Mouse (Mus musculus) heart, embryonic 11.5 days (tissue): ENCODE data around the gene Lsm3. TPM values are rescaled to one million over a fixed set of nuclear protein-coding genes. Genes with fewer than 3 reads are reported as not detected.
A peak's percentile ranks its signal among the peaks of the same experiment; 100 is the strongest.

Experiments used
- ATAC-seq: fragments of 200-750 bp; cut with Nextera tagmentation; replicated peaks from 2 replicates; pipeline ENCODE4 v1.8.0; 2017; ENCODE audit warnings: moderate library complexity; ENCODE audit not compliant: insufficient number of reproducible peaks, low FRiP score, low TSS enrichment
- H3K27ac ChIP-seq: fragments of 300-500 bp; sonication (generic); 2 replicates; pipeline ENCODE4 v1.5.1; 2014; ENCODE audit warnings: mild to moderate bottlenecking, low read depth, low read length
- H3K27me3 ChIP-seq: fragments of 300-500 bp; sonication (generic); 2 replicates; pipeline ENCODE4 v1.6.1; 2014; ENCODE audit warnings: mild to moderate bottlenecking, low read length, mixed read lengths; ENCODE audit not compliant: control insufficient read depth, insufficient read depth
- H3K36me3 ChIP-seq: fragments of 300-500 bp; sonication (generic); 2 replicates; pipeline ENCODE4 v1.6.1; 2014; ENCODE audit warnings: mild to moderate bottlenecking, low read length, moderate library complexity, mixed read lengths; ENCODE audit not compliant: control insufficient read depth, insufficient read depth
- H3K4me1 ChIP-seq: fragments of 300-500 bp; sonication (generic); 2 replicates; pipeline ENCODE4 v1.6.1; 2014; ENCODE audit warnings: low read length; ENCODE audit not compliant: control insufficient read depth, insufficient read depth
- H3K4me2 ChIP-seq: fragments of 300-500 bp; sonication (generic); 2 replicates; pipeline ENCODE4 v1.6.1; 2014; ENCODE audit warnings: mild to moderate bottlenecking, moderate library complexity
- H3K4me3 ChIP-seq: fragments of 300-500 bp; sonication (generic); 2 replicates; pipeline ENCODE4 v1.5.1; 2014; ENCODE audit warnings: low read depth, low read length
- H3K9ac ChIP-seq: fragments of 300-500 bp; sonication (generic); 2 replicates; pipeline ENCODE4 v1.6.1; 2014; ENCODE audit warnings: mild to moderate bottlenecking, low read depth, low read length, moderate library complexity
- H3K9me3 ChIP-seq: fragments of 300-500 bp; sonication (generic); replicated peaks from 2 replicates; pipeline ENCODE4 v1.6.1; 2016; ENCODE audit warnings: low read length; ENCODE audit not compliant: control insufficient read depth
- WGBS: fragments of 180-500 bp; shearing (Covaris S2); extraction: QIAGEN DNeasy Blood & Tissue Kit; methylation state at CpG from one replicate; pipeline ENCODE4 v1.1.7; 2014; ENCODE audit not compliant: insufficient replicate concordance; 5-methylcytosine and 5-hydroxymethylcytosine counted together
- polyA plus RNA-seq: library from polyadenylated mRNA; unstranded; fragments of >200 nt; fragmentation: Nextera tagmentation; extraction: Ambion mirVana; gene quantifications from 2 replicates; pipeline ENCODE4 v1.2.1, GENCODE M21; 2014

The Lsm3 gene
- polyA plus RNA-seq, 1 experiment from 2014 or later: 209 TPM

GRCm38 (mm10) chr6:91522816-91523215 lies 7.1 kb downstream of the Lsm3 start:
- 93% methylated on average over 5 of the region's 5 CpGs for WGBS
- H3K9me3 ChIP-seq: no peaks in the 10 kb centered on the region
- H3K4me1 ChIP-seq: peaks cover 8% of the 10 kb centered on the region
- H3K4me3 ChIP-seq: no peak overlapping the region
- no peak overlapping the region for H3K9ac ChIP-seq
- no peak overlapping the region for H3K27ac ChIP-seq
- H3K36me3 ChIP-seq: peaks cover 34% of the 10 kb centered on the region
- H3K4me2 ChIP-seq: no peak overlapping the region
- no peak for ATAC-seq
- H3K27me3 ChIP-seq: no peaks in the 10 kb centered on the region

DNA sequence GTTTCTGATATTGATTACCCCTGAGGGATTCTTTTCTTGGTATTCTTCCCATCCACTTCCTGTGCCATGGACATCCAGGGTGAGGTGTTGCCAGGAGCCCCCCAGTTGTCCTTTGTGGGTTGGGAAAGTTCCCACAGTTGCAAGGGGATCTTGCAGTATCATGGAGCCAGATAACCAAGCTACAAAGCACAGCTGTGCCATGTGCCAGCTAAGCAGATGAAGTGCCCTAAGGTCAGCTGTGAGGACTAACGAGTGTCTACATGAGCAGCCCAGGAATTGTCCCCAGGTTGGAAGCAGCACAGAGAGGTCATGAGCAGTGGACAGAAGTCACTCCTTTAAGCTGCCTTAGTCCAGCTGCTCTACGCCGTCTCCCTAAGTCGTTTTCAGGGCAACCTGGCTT lies 9.8 kb downstream of the Lsm3 start:
- Histone ChIP-seq H3K4me2 (no peak overlapping the region), H3K36me3 (peaks cover 18% of the 10 kb centered on the region), H3K27me3 (peaks cover 6% of the 10 kb centered on the region; the same call in 1 of the 2 replicates), H3K4me3 (no peak overlapping the region), H3K9me3 (no peaks in the 10 kb centered on the region), H3K27ac (no peak overlapping the region), H3K4me1 (0 out of 2 replicates have a peak, but pooled peaks cover 3% of the 10 kb centered on the region), H3K9ac (no peak overlapping the region)
- 86% methylated on average over 4 of the region's 4 CpGs for WGBS
- no peak for ATAC-seq

DNA sequence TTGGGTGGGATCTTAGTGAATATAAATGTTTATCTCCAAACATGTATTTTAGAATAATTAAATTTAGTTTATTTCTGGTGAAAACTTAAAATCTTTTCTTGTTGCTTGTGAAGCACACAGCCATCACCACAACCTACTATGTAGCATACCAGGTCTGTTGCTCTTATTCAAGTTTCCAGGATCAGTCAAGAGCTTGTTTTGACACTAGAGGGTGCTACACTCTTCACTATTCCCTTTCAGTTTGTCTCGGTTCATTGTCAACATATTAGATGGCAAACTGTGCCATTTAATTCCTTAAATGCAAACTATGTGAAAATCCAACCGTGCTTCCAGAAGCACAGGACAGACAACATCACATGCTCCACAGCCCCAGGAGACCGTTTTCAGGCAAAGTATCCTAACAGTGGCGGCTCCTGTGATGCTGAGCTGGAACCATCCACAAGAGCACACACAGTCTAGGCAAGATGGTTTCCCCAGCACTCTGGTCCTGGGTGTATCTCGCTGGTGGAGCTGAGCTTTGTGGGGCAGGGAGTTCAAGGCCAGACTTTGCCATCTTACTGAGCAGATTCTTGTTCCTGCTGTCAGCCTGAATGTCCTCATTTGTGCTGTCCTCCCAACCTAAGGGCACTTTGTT lies 11.6 kb downstream of the Lsm3 start:
- Histone ChIP-seq H3K27me3 (peaks cover 15% of the 10 kb centered on the region; the same call in 1 of the 2 replicates), H3K36me3 (peaks cover 10% of the 10 kb centered on the region), H3K4me1 (0 out of 2 replicates have a peak, but pooled peaks cover 3% of the 10 kb centered on the region), H3K9ac (0 out of 2 replicates have a peak overlapping the region, but pooled peaks have one; percentile 30), H3K4me3 (no peak overlapping the region), H3K27ac (no peak overlapping the region; the same call in 1 of the 2 replicates), H3K9me3 (no peaks in the 10 kb centered on the region), H3K4me2 (no peak overlapping the region)
- 52% methylated on average over 5 of the region's 5 CpGs for WGBS
- ATAC-seq: no peak

GRCm38 (mm10) chr6:91528265-91528664 lies 12.5 kb downstream of the Lsm3 start:
- Histone ChIP-seq H3K9me3 (no peaks in the 10 kb centered on the region), H3K4me3 (no peak overlapping the region), H3K4me2 (no peak overlapping the region), H3K4me1 (0 out of 2 replicates have a peak, but pooled peaks cover 3% of the 10 kb centered on the region), H3K27me3 (peaks cover 18% of the 10 kb centered on the region; the same call in 1 of the 2 replicates), H3K27ac (peak overlapping the region; percentile 35; the same call in 1 of the 2 replicates), H3K9ac (no peak overlapping the region), H3K36me3 (peaks cover 2% of the 10 kb centered on the region; the same call in 1 of the 2 replicates)
- 64% methylated on average over 7 of the region's 7 CpGs for WGBS
- ATAC-seq: no peak

DNA sequence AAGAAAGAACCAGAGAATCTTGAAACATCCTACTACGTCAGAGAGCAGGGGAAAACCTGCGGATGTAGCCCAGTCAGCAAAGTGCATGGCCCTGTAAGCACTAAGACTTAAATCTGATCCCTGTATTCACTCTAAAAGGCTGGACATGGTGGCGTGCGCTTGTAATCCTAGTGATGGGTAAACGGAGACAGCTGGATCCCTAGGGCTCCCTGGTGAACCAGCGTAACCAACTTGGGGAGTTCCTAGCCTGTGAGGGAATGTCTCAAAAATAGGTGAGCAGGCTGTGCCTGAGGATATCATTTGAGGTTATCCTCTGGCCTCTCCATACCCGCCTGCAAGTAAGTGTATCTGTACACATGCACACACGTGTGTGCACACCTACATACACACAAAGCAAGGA lies 14.9 kb downstream of the Lsm3 start:
- no peak overlapping the region for H3K4me3 ChIP-seq
- H3K9ac ChIP-seq: no peak overlapping the region
- no peak for ATAC-seq
- 86% methylated on average over 8 of the region's 8 CpGs for WGBS
- no peaks in the 10 kb centered on the region for H3K36me3 ChIP-seq
- peaks cover 31% of the 10 kb centered on the region for H3K27me3 ChIP-seq
- H3K9me3 ChIP-seq: no peaks in the 10 kb centered on the region
- 0 out of 2 replicates have a peak, but pooled peaks cover 3% of the 10 kb centered on the region for H3K4me1 ChIP-seq
- H3K27ac ChIP-seq: no peak overlapping the region
- H3K4me2 ChIP-seq: no peak overlapping the region

DNA sequence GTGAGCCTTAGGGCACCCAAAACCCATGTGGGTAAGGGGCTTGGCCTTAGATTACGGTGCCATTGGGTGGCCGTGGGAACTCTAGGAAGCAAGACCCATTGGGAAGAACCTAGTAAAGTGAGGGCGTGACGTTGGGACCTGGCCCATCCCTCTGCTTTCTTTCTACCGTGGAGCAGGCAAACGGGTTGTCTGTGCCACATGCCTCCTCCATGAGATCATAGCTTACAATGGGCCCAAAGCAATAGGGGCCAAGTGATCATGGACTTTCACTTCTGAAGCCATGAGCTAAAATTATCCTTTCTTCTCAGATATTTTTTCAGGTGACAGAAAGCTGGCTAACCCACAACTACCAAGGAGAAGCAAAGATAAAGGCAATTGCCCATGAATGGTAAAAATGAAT lies 15.5 kb downstream of the Lsm3 start:
- 0 out of 2 replicates have a peak, but pooled peaks cover 3% of the 10 kb centered on the region for H3K4me1 ChIP-seq
- H3K4me2 ChIP-seq: no peak overlapping the region
- no peak overlapping the region for H3K4me3 ChIP-seq
- no peaks in the 10 kb centered on the region for H3K9me3 ChIP-seq
- no peak for ATAC-seq
- WGBS: 65% methylated on average over 6 of the region's 6 CpGs
- no peaks in the 10 kb centered on the region for H3K36me3 ChIP-seq
- H3K9ac ChIP-seq: no peak overlapping the region
- no peak overlapping the region for H3K27ac ChIP-seq
- H3K27me3 ChIP-seq: peaks cover 33% of the 10 kb centered on the region

DNA sequence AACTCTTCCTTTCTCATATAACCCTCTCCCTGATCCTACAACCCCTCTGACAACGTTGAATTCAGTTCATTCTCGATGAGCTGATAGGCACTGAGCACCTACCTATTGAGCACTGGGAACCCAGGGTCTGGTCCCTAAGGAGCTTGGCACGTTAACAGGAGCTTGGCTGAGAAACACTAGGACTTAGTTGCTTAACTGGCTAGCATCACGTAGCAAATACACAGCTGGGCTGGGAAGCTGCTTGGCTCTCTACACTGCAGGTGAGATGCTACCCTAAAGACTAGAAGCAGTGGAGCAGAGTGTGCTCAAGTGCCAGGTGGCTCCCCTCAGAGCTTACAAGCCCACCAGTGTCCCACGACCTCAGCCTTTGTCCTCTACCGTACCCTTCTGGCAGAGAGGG lies 16.9 kb downstream of the Lsm3 start:
- H3K4me2 ChIP-seq: no peak overlapping the region
- H3K27ac ChIP-seq: no peak overlapping the region
- H3K4me3 ChIP-seq: no peak overlapping the region
- H3K9ac ChIP-seq: no peak overlapping the region
- no peak for ATAC-seq
- 68% methylated on average over 6 of the region's 6 CpGs for WGBS
- H3K27me3 ChIP-seq: peaks cover 42% of the 10 kb centered on the region
- H3K4me1 ChIP-seq: 0 out of 2 replicates have a peak, but pooled peaks cover 3% of the 10 kb centered on the region
- no peaks in the 10 kb centered on the region for H3K9me3 ChIP-seq
- no peaks in the 10 kb centered on the region for H3K36me3 ChIP-seq

DNA sequence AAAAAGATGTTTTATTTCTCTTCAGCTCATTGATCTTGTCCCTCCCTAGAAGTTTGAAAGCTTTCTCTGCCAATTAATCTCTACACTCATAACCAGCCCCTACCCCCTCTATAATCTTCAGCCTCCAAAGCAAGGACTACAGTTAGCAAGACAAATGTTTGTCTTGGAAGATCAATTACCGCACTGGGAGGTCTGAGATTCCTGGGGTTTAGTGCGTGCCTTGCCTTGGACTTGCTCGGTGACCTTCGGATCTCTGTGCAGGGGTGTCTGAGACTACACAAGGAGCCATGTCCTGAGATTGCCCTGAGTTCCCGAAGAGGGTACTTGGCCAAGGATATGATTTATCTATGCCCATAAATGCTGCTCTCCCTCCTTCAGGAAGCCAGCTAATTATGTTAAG lies 17.6 kb downstream of the Lsm3 start:
- Histone ChIP-seq H3K27ac (no peak overlapping the region), H3K4me2 (no peak overlapping the region), H3K9me3 (no peaks in the 10 kb centered on the region), H3K9ac (no peak overlapping the region), H3K4me3 (no peak overlapping the region), H3K36me3 (no peaks in the 10 kb centered on the region), H3K4me1 (0 out of 2 replicates have a peak, but pooled peaks cover 3% of the 10 kb centered on the region), H3K27me3 (peaks cover 49% of the 10 kb centered on the region)
- 50% methylated on average over 5 of the region's 5 CpGs for WGBS
- ATAC-seq: no peak

DNA sequence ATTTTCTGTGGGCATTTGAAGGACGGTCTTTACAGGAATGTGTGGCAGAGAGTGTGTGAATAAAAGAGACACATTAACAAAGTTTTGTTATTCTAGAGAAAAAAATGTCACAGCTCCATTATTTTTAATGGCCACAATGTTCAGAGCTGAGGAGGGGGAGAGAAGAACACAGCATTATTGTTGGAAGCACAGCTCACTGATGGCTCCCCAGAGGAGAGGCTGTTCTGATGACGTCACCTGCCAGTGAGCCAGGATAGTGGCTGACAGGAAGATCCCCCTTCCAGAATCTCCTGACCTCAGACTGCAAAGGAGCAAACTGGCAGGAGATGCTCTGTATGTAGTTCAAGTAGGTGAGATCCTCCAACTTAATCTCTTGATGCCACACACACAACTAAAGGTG lies 18.0 kb downstream of the Lsm3 start:
- no peak for ATAC-seq
- H3K9me3 ChIP-seq: no peaks in the 10 kb centered on the region
- no peak overlapping the region for H3K4me2 ChIP-seq
- peaks cover 53% of the 10 kb centered on the region for H3K27me3 ChIP-seq
- 54% methylated on average over 2 of the region's 2 CpGs for WGBS
- H3K4me1 ChIP-seq: no peaks in the 10 kb centered on the region
- no peaks in the 10 kb centered on the region for H3K36me3 ChIP-seq
- no peak overlapping the region for H3K27ac ChIP-seq
- no peak overlapping the region for H3K9ac ChIP-seq
- H3K4me3 ChIP-seq: no peak overlapping the region
